Mouse (Mus musculus) cerebellum, adult 11-12 months (tissue): Measurements from ENCODE around the gene Afg1l.

Source experiments
- DNase-seq: peaks from one replicate; pipeline ENCODE4 v3.0.0; 2022

Gene Afg1l

GRCm38 (mm10) chr10:42355980-42356379 is 122.4 kb downstream of the Afg1l start:
- no peak for DNase-seq

GRCm38 (mm10) chr10:42347986-42348385 is 130.4 kb downstream of the Afg1l start:
- no peak for DNase-seq

GRCm38 (mm10) chr10:42347127-42347526 is 131.2 kb downstream of the Afg1l start:
- DNase-seq = no peak

GRCm38 (mm10) chr10:42346179-42346877 is 132.0 kb downstream of the Afg1l start:
- no peak for DNase-seq

GRCm38 (mm10) chr10:42342714-42343113 is 135.7 kb downstream of the Afg1l start:
- no peak for DNase-seq

- DNase-seq = no peak
Measured at GRCm38 (mm10) chr10:42341815-42342457, 136.4 kb downstream of the Afg1l start.

GRCm38 (mm10) chr10:42340426-42340793 is 138.0 kb downstream of the Afg1l start:
- no peak for DNase-seq

- no peak for DNase-seq
Measured at GRCm38 (mm10) chr10:42339773-42340425, 138.5 kb downstream of the Afg1l start.

- no peak for DNase-seq
Measured at GRCm38 (mm10) chr10:42338456-42338855, 139.9 kb downstream of the Afg1l start.

GRCm38 (mm10) chr10:42327576-42327975 is 150.8 kb downstream of the Afg1l start:
- DNase-seq = no peak

GRCm38 (mm10) chr10:42325305-42325704 is 153.1 kb downstream of the Afg1l start:
- no peak for DNase-seq

GRCm38 (mm10) chr10:42323978-42324377 is 154.4 kb downstream of the Afg1l start:
- no peak for DNase-seq

- no peak for DNase-seq
Measured at GRCm38 (mm10) chr10:42313222-42313786, 165.1 kb downstream of the Afg1l start.

- no peak for DNase-seq
Measured at GRCm38 (mm10) chr10:42312557-42312956, 165.8 kb downstream of the Afg1l start.

- no peak for DNase-seq
Measured at GRCm38 (mm10) chr10:42308687-42308987, 169.7 kb downstream of the Afg1l start.

- peak; percentile 39 for DNase-seq
Measured at GRCm38 (mm10) chr10:42307980-42308686, 170.2 kb downstream of the Afg1l start.

GRCm38 (mm10) chr10:42306422-42306821 is 171.9 kb downstream of the Afg1l start:
- no peak for DNase-seq

- no peak for DNase-seq
Measured at GRCm38 (mm10) chr10:42300805-42301204, 177.6 kb downstream of the Afg1l start.

GRCm38 (mm10) chr10:42299967-42300366 is 178.4 kb downstream of the Afg1l start:
- no peak for DNase-seq

GRCm38 (mm10) chr10:42299426-42299825 is 178.9 kb downstream of the Afg1l start:
- DNase-seq = no peak

GRCm38 (mm10) chr10:42297954-42298353 is 180.4 kb downstream of the Afg1l start:
- no peak for DNase-seq

- DNase-seq = no peak
Measured at GRCm38 (mm10) chr10:42297109-42297508, 181.3 kb downstream of the Afg1l start.

GRCm38 (mm10) chr10:42296559-42296958 is 181.8 kb downstream of the Afg1l start:
- DNase-seq = no peak
